Mouse (Mus musculus) thymus, postnatal 4 days (tissue): ENCODE measurements around the gene Lrrc3c.
A peak's percentile ranks its signal among the peaks of the same experiment; 100 is the strongest.

ENCODE experiments used
- DNase-seq: peaks from one replicate; pipeline ENCODE4 v3.0.0; 2021

Lrrc3c gene

GRCm38 (mm10) chr11:98628706-98629105 is 30.6 kb downstream of the Lrrc3c start:
- DNase-seq: no peak

- DNase-seq: no peak
Observed at GRCm38 (mm10) chr11:98630646-98631045, 32.6 kb downstream of the Lrrc3c start.

- peak; percentile 76 for DNase-seq
Observed at GRCm38 (mm10) chr11:98635312-98635970, 37.4 kb downstream of the Lrrc3c start.

GRCm38 (mm10) chr11:98637501-98637900 is 39.4 kb downstream of the Lrrc3c start:
- no peak for DNase-seq

DNA sequence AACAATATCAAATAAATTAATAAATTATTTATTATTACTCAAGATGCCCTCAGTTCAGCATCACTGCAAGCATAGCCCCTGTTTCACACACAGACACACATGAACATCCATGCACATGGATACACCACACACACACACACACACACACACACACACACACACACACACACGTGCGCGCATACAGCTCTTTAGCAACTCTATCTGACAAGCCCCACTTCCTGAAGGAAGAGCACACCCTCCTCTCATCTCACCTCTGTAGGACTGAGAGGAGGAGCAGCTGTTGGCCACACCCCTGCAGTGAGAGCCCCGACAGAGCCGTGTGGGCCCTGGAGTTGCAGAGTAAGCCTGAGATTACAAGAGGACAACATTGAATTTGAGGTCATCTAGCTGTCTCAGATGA is 42.0 kb downstream of the Lrrc3c start:
- peak; percentile 20 for DNase-seq

DNA sequence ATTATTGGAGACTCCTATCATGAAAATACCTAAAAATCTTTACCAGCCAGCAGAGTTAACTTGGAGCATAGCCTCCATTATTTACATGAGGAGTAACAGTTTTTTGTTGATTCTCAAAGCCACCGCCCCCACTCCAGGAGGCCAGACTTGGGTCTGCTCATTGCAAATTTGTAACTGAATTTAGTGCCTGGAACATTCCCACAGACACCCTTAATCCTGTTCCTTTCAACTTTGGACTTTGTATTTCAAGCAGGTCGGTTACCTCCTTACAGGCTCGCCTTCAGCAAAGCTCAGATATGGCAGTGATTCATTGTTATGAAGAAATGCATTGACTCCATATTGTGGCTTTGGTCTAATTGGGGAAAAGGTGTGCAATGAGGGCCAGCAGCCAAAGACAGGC is 46.7 kb downstream of the Lrrc3c start:
- no peak for DNase-seq

GRCm38 (mm10) chr11:98645946-98646345 is 47.9 kb downstream of the Lrrc3c start:
- DNase-seq: no peak

GRCm38 (mm10) chr11:98646459-98646858 is 48.4 kb downstream of the Lrrc3c start, which contains the start of gene Gsdma2:
TSS of gene Gsdma2 (plus strand) at chr11:98646759.
- no peak for DNase-seq
